Mouse (Mus musculus) CH12.LX (cell line): ENCODE measurements around the gene Plin2. TPM values are rescaled to one million over a fixed set of nuclear protein-coding genes. Genes with fewer than 3 reads are reported as not detected.

ENCODE experiments used
- DNase-seq: peaks from one replicate; pipeline ENCODE4 v3.0.0-alpha.2; 2013; ENCODE audit errors: extremely low read depth
- H3K27ac ChIP-seq: 2 replicates; pipeline ENCODE4 v1.5.1; 2012; ENCODE audit warnings: low read depth, mild to moderate bottlenecking, control low read depth, moderate library complexity; ENCODE audit not compliant: insufficient read depth
- H3K27me3 ChIP-seq: replicated peaks from 2 replicates; pipeline ENCODE3; 2012; ENCODE audit warnings: inconsistent platforms
- H3K36me3 ChIP-seq, 2 experiments: replicated peaks in 1 of 2; 2 replicates each; pipeline versions ENCODE3 to v1.6.1; 2012; ENCODE audit warnings: inconsistent platforms in 1 of 2, low read length in 1 of 2, mild to moderate bottlenecking in 1 of 2, mixed read lengths in 1 of 2, moderate library complexity in 1 of 2; ENCODE audit not compliant: control insufficient read depth in 1 of 2, insufficient read depth in 1 of 2
- H3K4me1 ChIP-seq, 2 experiments: 2 replicates each; pipeline ENCODE4 v1.6.1; 2012; ENCODE audit warnings: inconsistent platforms in 1 of 2, moderate library complexity in 1 of 2; ENCODE audit not compliant: insufficient read depth in 2 of 2, control insufficient read depth in 1 of 2
- H3K4me2 ChIP-seq: 2 replicates; pipeline ENCODE4 v1.6.1; 2012; ENCODE audit warnings: low read depth, mild to moderate bottlenecking, control low read depth; ENCODE audit not compliant: poor library complexity, insufficient read depth, severe bottlenecking
- H3K4me3 ChIP-seq, 3 experiments: fragments of 150-350 bp in 1 of 3; sonication (generic) in 1 of 3; replicated peaks in 1 of 3; 2 replicates each; pipeline versions ENCODE3 to v1.5.1; 2011 to 2012; ENCODE audit warnings: low read depth in 2 of 3, low read length in 2 of 3, mild to moderate bottlenecking in 2 of 3, moderate library complexity in 2 of 3, control low read depth in 1 of 3, improper control_type of control experiment in 1 of 3, inconsistent platforms in 1 of 3, mixed read lengths in 1 of 3; ENCODE audit not compliant: poor library complexity in 1 of 3
- H3K79me2 ChIP-seq: replicated peaks from 2 replicates; pipeline ENCODE4 v1.6.1; 2012; ENCODE audit warnings: mild to moderate bottlenecking, moderate library complexity; ENCODE audit not compliant: control insufficient read depth, poor library complexity, insufficient read depth, severe bottlenecking; ENCODE audit errors: extremely low read depth
- H3K9ac ChIP-seq: 2 replicates; pipeline ENCODE4 v1.6.1; 2012; ENCODE audit warnings: low read depth, mild to moderate bottlenecking, control low read depth, moderate library complexity; ENCODE audit not compliant: insufficient read depth
- H3K9me3 ChIP-seq: replicated peaks from 2 replicates; pipeline ENCODE3; 2012; ENCODE audit warnings: low read length, inconsistent platforms, mixed read lengths
- CHD2 ChIP-seq: IDR thresholded peaks from 2 replicates; pipeline ENCODE4 v1.6.1; 2011; ENCODE audit warnings: low read length, improper control_type of control experiment
- CTCF ChIP-seq, 2 experiments: IDR thresholded peaks in 1 of 2; conservative IDR thresholded peaks in 1 of 2; 2 replicates each; pipeline ENCODE4 v1.5.1; 2011 to 2012; ENCODE audit warnings: low read depth in 2 of 2, low read length in 2 of 2, improper control_type of control experiment in 1 of 2, inconsistent platforms in 1 of 2, mild to moderate bottlenecking in 1 of 2, moderate library complexity in 1 of 2
- E2F4 ChIP-seq: IDR thresholded peaks from 2 replicates; pipeline ENCODE4 v1.6.1; 2011; ENCODE audit warnings: low read depth, low read length, improper control_type of control experiment; ENCODE audit not compliant: insufficient replicate concordance
- ELF1 ChIP-seq: IDR thresholded peaks from 2 replicates; pipeline ENCODE4 v1.6.1; 2014; ENCODE audit warnings: low read depth, mild to moderate bottlenecking, inconsistent platforms, low read length, improper control_type of control experiment
- ETS1 ChIP-seq: conservative IDR thresholded peaks from 2 replicates; pipeline ENCODE4 v1.6.1; 2012; ENCODE audit warnings: low read depth, mild to moderate bottlenecking, inconsistent platforms, low read length, improper control_type of control experiment, moderate library complexity
- GABPA ChIP-seq: IDR thresholded peaks from 2 replicates; pipeline ENCODE4 v1.6.1; 2012; ENCODE audit warnings: low read depth, low read length, improper control_type of control experiment, inconsistent platforms; ENCODE audit not compliant: insufficient replicate concordance
- IRF4 ChIP-seq: IDR thresholded peaks from 2 replicates; pipeline ENCODE4 v1.6.1; 2014; ENCODE audit warnings: low read depth, mild to moderate bottlenecking, inconsistent platforms, low read length, improper control_type of control experiment
- JUND ChIP-seq: conservative IDR thresholded peaks from 2 replicates; pipeline ENCODE4 v1.6.1; 2011; ENCODE audit warnings: low read depth, low read length, improper control_type of control experiment
- MEF2A ChIP-seq: IDR thresholded peaks from 2 replicates; pipeline ENCODE4 v1.6.1; 2014; ENCODE audit warnings: low read depth, mild to moderate bottlenecking, inconsistent platforms, low read length, improper control_type of control experiment, borderline replicate concordance
- MYC ChIP-seq: IDR thresholded peaks from 2 replicates; pipeline ENCODE4 v1.6.1; 2011; ENCODE audit warnings: low read depth, mild to moderate bottlenecking, improper control_type of control experiment, low read length
- NELFE ChIP-seq: IDR thresholded peaks from 2 replicates; pipeline ENCODE4 v1.6.1; 2011; ENCODE audit warnings: low read depth, low read length, improper control_type of control experiment
- NRF1 ChIP-seq: IDR thresholded peaks from 2 replicates; pipeline ENCODE4 v1.6.1; 2014; ENCODE audit warnings: low read depth, mild to moderate bottlenecking, inconsistent platforms, low read length, improper control_type of control experiment, moderate library complexity
- RAD21 ChIP-seq: IDR thresholded peaks from 2 replicates; pipeline ENCODE4 v1.6.1; 2011; ENCODE audit warnings: low read depth, mild to moderate bottlenecking, low read length, improper control_type of control experiment, moderate library complexity
- SMC3 ChIP-seq: IDR thresholded peaks from 2 replicates; pipeline ENCODE4 v1.6.1; 2011; ENCODE audit warnings: low read depth, low read length, improper control_type of control experiment
- ZC3H11A ChIP-seq: IDR thresholded peaks from 2 replicates; pipeline ENCODE4 v1.6.1; 2012; ENCODE audit warnings: low read depth, mild to moderate bottlenecking, inconsistent platforms, low read length, improper control_type of control experiment
- ZNF384 ChIP-seq: IDR thresholded peaks from 2 replicates; pipeline ENCODE4 v1.6.1; 2012; ENCODE audit warnings: low read depth, low read length, improper control_type of control experiment, inconsistent platforms
- dilution Hi-C: fragments of 300-500 bp; cut with MboI; formaldehyde crosslinking; loops from 2 replicates; pipeline ENCODE4 v1.14.3; 2020; ENCODE audit warnings: low sequenced_read_pairs; ENCODE audit not compliant: extremely low pct_unique_long_range_greater_than_20kb, extremely low pct_ligation_motif_present
- in situ Hi-C: fragments of 300-500 bp; cut with MboI; formaldehyde crosslinking; loops from 3 replicates; pipeline ENCODE4 v1.14.3; 2019; ENCODE audit warnings: low sequenced_read_pairs, low pct_ligation_motif_present, low pct_unique_long_range_greater_than_20kb, mixed read lengths
- polyA plus RNA-seq: library from polyadenylated mRNA; unstranded; fragments of >175 nt; gene quantifications from 2 replicates; pipeline ENCODE4 v1.2.1, GENCODE M21; 2012; ENCODE audit warnings: low read depth; ENCODE audit not compliant: insufficient read length
- total RNA-seq, 2 experiments: library from RNA; depleted of rRNA; stranded (reverse); fragments of 300-350 nt in 1 of 2; fragments of >200 nt in 1 of 2; gene quantifications; 2 replicates each; pipeline ENCODE4 v1.2.3; 2012 to 2014

Plin2 gene
- total and polyA plus RNA-seq, 3 experiments, result 13.4 to 44.9 (median 22.9) TPM

DNA sequence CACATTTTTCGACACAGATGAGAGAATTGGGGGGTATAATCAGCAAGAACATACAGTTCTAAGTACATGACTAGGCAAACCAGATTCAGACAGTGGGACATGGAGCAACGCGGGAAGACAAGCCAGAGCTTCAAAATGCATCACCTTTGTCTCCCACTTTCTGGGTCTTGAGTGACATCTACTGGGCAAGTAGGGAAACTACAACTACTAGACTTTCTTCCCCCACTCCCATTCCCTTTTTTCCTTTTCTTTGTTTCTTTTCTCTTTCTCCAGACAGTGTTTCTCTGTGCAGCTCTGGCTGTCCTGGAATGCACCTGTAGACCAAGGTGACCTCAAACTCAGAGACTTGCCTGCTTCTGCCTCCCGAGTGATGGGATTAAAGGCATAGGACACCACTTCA is 27.0 kb upstream of the Plin2 start:
- H3K36me3 ChIP-seq, result no peaks in the 10 kb centered on the region
- in situ Hi-C loops, result loop anchor here (10.0 kb wide), 1 partner anchor 152 kb away; no protein-coding TSS in a partner anchor
- DNase-seq, result peak; percentile 64

GRCm38 (mm10) chr4:86695081-86695480 is 25.2 kb upstream of the Plin2 start:
- peak; percentile 60 for TF ChIP-seq SMC3
- TF ChIP-seq RAD21, result peak; percentile 73
- no peak for TF ChIP-seq MEF2A
- TF ChIP-seq ETS1, result no peak
- peak in 1 of 2 experiments; percentile 70; a peak in 2 of 4 replicates for TF ChIP-seq CTCF (conservative IDR thresholded peaks at IDR 0.05 in 1 of 2, IDR thresholded peaks at IDR 0.05 in 1 of 2; ENCODE audit: low read depth in 2 of 2, low read length in 2 of 2)
- TF ChIP-seq ZC3H11A, result peak; percentile 31; the same call in 1 of the 2 replicates
- DNase-seq, result peak; percentile 55
- no peaks in the 10 kb centered on the region for H3K9me3 ChIP-seq

More for the DNA sequence above, 27.0 kb upstream of the Plin2 start:
- no peaks in the 10 kb centered on the region for H3K79me2 ChIP-seq
- no peaks in the 10 kb centered on the region for H3K4me1 ChIP-seq
- dilution Hi-C loops, result no loop called here
- peaks cover 3% of the 10 kb centered on the region for H3K9me3 ChIP-seq
- H3K9ac ChIP-seq, result no peak overlapping the region
- TF ChIP-seq ELF1, result no peak
- TF ChIP-seq SMC3, result peak; percentile 75
- peak; percentile 61 to 93 for TF ChIP-seq CTCF (conservative IDR thresholded peaks at IDR 0.05 in 1 of 2, IDR thresholded peaks at IDR 0.05 in 1 of 2; ENCODE audit: low read depth in 2 of 2, low read length in 2 of 2)
- TF ChIP-seq GABPA, result no peak
- TF ChIP-seq ZNF384, result 0 out of 2 replicates have a peak, but pooled peaks have one; percentile 18
- TF ChIP-seq NRF1, result no peak
- TF ChIP-seq CHD2, result no peak
- 0 out of 2 replicates have a peak, but pooled peaks have one; percentile 29 for TF ChIP-seq JUND
- peak; percentile 95 for TF ChIP-seq E2F4
- peak; percentile 97 for TF ChIP-seq RAD21
- peak; percentile 52; the same call in 1 of the 2 replicates for TF ChIP-seq ZC3H11A
- peak; percentile 37; the same call in 1 of the 2 replicates for TF ChIP-seq MYC
- no peak for TF ChIP-seq NELFE
- TF ChIP-seq IRF4, result no peak
- H3K4me2 ChIP-seq, result no peak overlapping the region
- H3K27ac ChIP-seq, result no peak overlapping the region
- H3K4me3 ChIP-seq, result no peak overlapping the region
- H3K27me3 ChIP-seq, result no peaks in the 10 kb centered on the region

More at GRCm38 (mm10) chr4:86695081-86695480, 25.2 kb upstream of the Plin2 start:
- no peaks in the 10 kb centered on the region for H3K4me1 ChIP-seq
- H3K4me2 ChIP-seq, result no peak overlapping the region
- no peaks in the 10 kb centered on the region for H3K79me2 ChIP-seq
- H3K27me3 ChIP-seq, result no peaks in the 10 kb centered on the region
- in situ Hi-C loops (loop anchor here (10.0 kb wide), 1 partner anchor 150 kb away; no protein-coding TSS in a partner anchor), dilution Hi-C loops (no loop called here)
- H3K4me3 ChIP-seq, result no peak overlapping the region
- no peak overlapping the region for H3K9ac ChIP-seq
- H3K36me3 ChIP-seq, result no peaks in the 10 kb centered on the region
- no peak overlapping the region for H3K27ac ChIP-seq
